Mouse (Mus musculus) midbrain, embryonic 12.5 days (tissue): Measurements from ENCODE around the gene Ly6g5b. TPM values are rescaled to one million over a fixed set of nuclear protein-coding genes. Genes with fewer than 3 reads are reported as not detected.
"Not testable (repeated sequence)": the region's sequence is repeated elsewhere in the genome, so short reads cannot be mapped to it uniquely, and the experiment has no call there.

Experiments used
- ATAC-seq: fragments of 200-750 bp; cut with Nextera tagmentation; 2 replicates; pipeline ENCODE4 v1.8.0; 2017; ENCODE audit warnings: low read depth, moderate TSS enrichment, moderate library complexity; ENCODE audit not compliant: low FRiP score
- H3K27ac ChIP-seq: fragments of 300-500 bp; sonication (generic); replicated peaks from 2 replicates; pipeline ENCODE4 v1.5.1; 2016; ENCODE audit warnings: mild to moderate bottlenecking
- H3K27me3 ChIP-seq: fragments of 300-500 bp; sonication (generic); 2 replicates; pipeline ENCODE4 v1.6.1; 2016; ENCODE audit warnings: mild to moderate bottlenecking
- H3K36me3 ChIP-seq: fragments of 300-500 bp; sonication (generic); 2 replicates; pipeline ENCODE4 v1.6.1; 2016
- H3K4me1 ChIP-seq: fragments of 300-500 bp; sonication (generic); 2 replicates; pipeline ENCODE4 v1.6.1; 2016
- H3K4me2 ChIP-seq: fragments of 300-500 bp; sonication (generic); replicated peaks from 2 replicates; pipeline ENCODE4 v1.6.1; 2016; ENCODE audit warnings: mild to moderate bottlenecking, moderate library complexity
- H3K4me3 ChIP-seq: fragments of 300-500 bp; sonication (generic); 2 replicates; pipeline ENCODE4 v1.5.1; 2016; ENCODE audit warnings: mild to moderate bottlenecking
- H3K9ac ChIP-seq: fragments of 300-500 bp; sonication (generic); replicated peaks from 2 replicates; pipeline ENCODE4 v1.6.1; 2016; ENCODE audit warnings: mild to moderate bottlenecking, moderate library complexity
- H3K9me3 ChIP-seq: fragments of 300-500 bp; sonication (generic); 2 replicates; pipeline ENCODE4 v1.6.1; 2016; ENCODE audit warnings: mild to moderate bottlenecking
- WGBS: fragments of 180-500 bp; shearing (Covaris S2); methylation state at CpG from one replicate; pipeline ENCODE4 v1.1.7; 2016; 5-methylcytosine and 5-hydroxymethylcytosine counted together
- polyA plus RNA-seq: library from polyadenylated mRNA; unstranded; fragments of >200 nt; fragmentation: Nextera tagmentation; extraction: Ambion mirVana; gene quantifications from 2 replicates; pipeline ENCODE4 v1.2.1, GENCODE M21; 2016

Ly6g5b gene
- polyA plus RNA-seq, 1 experiment from 2014 or later: 1.5 TPM

DNA sequence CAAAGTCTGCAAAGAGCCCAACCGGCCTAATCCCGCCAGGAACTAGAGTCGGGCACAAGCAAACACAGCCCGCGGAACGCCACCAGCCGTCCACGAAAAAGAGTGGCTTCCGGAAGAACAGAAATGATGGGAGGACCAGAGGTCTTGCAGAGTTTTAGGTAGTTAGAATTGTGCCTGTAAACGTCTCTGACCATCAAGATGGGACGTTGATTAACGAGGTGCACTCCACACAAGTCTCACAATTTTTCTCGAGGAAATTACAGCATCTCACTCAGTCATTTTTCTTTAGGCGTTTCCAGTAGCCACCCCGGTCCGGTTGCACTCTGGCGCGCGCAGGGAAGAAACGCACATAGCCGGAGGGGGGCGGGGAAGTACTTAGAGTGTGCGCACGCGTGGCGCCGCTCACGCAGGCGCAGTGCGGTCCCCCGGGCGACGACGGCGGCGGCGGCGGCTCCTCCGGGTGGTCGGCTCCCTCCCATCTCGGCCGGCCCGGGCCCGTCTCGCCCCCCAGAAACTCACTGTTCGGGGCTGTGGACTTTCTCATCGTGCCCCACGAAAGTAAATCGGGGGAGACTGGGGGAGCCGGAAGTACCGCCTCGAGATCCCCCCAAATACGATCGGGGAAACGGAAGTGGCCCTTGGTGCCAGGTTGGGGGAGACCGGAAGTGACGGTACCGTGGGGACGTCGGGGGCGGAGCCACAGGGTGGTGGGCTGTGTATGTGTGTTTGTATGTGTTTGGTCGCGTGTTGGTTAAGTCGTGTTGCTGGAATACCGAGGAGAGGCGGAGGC lies 19.8 kb upstream of the Ly6g5b start, which contains the start of gene Bag6:
Bag6 (plus strand) TSS at position 378 of the 790 bp plus-strand sequence.
- peaks cover 24% of the 10 kb centered on the region for H3K4me1 ChIP-seq
- peak within 1 kb of the TSS; percentile 95 for H3K27ac ChIP-seq
- H3K9me3 ChIP-seq: no peaks in the 10 kb centered on the region
- H3K36me3 ChIP-seq: peaks cover 24% of the 10 kb centered on the region
- peak within 1 kb of the TSS; percentile 89 for H3K4me2 ChIP-seq
- H3K4me3 ChIP-seq: peak within 1 kb of the TSS; percentile 82
- ATAC-seq: peak; percentile 94
- WGBS: under 1% methylated on average over 66 of the region's 66 CpGs
- H3K9ac ChIP-seq: peak within 1 kb of the TSS; percentile 92
- no peaks in the 10 kb centered on the region for H3K27me3 ChIP-seq

DNA sequence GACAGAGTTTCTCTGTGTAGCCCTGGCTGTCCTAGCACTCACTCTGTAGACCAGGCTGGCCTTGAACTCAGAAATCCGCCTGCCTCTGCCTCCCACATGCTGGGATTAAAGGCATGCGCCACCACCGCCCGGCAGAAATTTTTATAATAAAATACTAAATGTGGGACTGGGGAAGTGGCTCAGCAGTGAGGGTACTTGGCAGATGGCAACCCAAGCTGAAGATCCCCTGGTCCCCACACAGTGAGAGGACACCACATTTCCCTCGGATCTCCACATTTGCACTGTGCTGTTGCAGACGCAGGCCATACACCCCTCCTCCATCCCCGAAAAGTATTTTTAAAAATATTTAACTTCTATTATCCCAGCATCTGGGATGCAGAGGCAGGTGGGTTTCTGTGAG lies 18.3 kb upstream of the Ly6g5b start:
- Histone ChIP-seq H3K27me3 (no peaks in the 10 kb centered on the region), H3K27ac (no peak overlapping the region), H3K9ac (no peak overlapping the region), H3K4me3 (no peak overlapping the region), H3K4me2 (no peak overlapping the region), H3K36me3 (peaks cover 12% of the 10 kb centered on the region), H3K4me1 (peaks cover 22% of the 10 kb centered on the region), H3K9me3 (no peaks in the 10 kb centered on the region)
- WGBS: 96% methylated on average over 7 of the region's 7 CpGs
- ATAC-seq: no peak

DNA sequence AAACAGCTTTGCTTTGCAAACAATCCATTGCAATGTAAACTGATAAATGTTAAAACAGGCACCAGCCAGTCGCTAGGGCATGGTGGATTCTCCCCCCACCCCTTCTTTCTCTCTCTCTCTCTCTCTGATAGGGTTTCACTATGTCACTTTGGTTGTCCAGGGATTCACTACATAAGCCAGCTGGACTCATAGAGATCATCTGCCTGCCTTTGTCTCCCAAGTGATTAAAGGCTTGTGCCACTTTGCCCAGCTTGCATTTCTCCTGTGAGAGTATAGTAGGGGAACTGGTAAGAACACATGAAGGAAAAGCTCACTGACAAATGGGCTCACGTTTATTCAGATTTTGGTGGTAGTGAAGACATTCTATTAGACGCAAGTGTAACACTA lies 16.9 kb upstream of the Ly6g5b start:
- H3K4me2 ChIP-seq: no peak overlapping the region
- no peak for ATAC-seq
- no peaks in the 10 kb centered on the region for H3K9me3 ChIP-seq
- H3K4me1 ChIP-seq: peaks cover 17% of the 10 kb centered on the region
- H3K9ac ChIP-seq: no peak overlapping the region
- H3K27ac ChIP-seq: no peak overlapping the region
- 0 out of 2 replicates have a peak, but pooled peaks cover 7% of the 10 kb centered on the region for H3K36me3 ChIP-seq
- H3K27me3 ChIP-seq: no peaks in the 10 kb centered on the region
- H3K4me3 ChIP-seq: no peak overlapping the region
- 78% methylated on average over 3 of the region's 3 CpGs for WGBS

DNA sequence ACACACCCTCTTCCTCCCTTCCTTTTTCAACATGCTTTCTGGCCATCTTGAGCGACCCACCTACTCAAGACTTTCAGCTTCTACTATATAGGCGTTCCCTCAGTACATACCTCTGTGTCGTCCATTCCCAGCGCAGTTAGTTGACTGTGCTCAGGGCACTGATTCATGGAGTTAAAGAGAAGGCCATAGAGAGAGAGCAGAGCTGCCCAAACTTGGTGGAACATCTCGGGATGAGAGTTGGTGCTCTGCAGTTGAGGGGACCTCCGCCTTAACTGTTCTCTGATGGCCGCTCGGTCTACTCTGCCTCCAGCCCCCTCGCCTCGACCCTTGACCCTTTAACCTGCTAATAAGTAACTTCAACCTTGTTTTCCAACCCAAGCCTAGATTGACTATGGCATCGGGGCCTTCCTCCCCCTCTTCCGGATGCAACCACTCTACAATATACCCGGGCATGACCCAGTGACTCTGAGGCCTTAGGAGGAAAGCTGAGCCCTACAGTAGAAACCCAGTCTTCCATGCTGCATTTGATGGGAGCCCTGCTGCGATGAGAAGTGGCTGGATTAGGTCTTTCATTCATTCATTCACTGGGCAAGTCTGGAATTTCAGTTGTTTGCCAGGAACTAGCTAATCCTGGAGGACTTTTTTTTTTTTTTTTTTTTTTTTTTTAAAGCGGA lies 16.4 kb upstream of the Ly6g5b start, which contains the start of gene Apom:
Apom (minus strand) TSS at position 551 of the 674 bp plus-strand sequence.
- no peak for ATAC-seq
- no peaks in the 10 kb centered on the region for H3K27me3 ChIP-seq
- peaks cover 17% of the 10 kb centered on the region for H3K4me1 ChIP-seq
- no peak within 1 kb of the TSS for H3K9ac ChIP-seq
- no peak within 1 kb of the TSS for H3K4me3 ChIP-seq
- 80% methylated on average over 15 of the region's 15 CpGs for WGBS
- no peak within 1 kb of the TSS for H3K4me2 ChIP-seq
- 0 out of 2 replicates have a peak, but pooled peaks cover 7% of the 10 kb centered on the region for H3K36me3 ChIP-seq
- no peak within 1 kb of the TSS for H3K27ac ChIP-seq
- H3K9me3 ChIP-seq: no peaks in the 10 kb centered on the region

DNA sequence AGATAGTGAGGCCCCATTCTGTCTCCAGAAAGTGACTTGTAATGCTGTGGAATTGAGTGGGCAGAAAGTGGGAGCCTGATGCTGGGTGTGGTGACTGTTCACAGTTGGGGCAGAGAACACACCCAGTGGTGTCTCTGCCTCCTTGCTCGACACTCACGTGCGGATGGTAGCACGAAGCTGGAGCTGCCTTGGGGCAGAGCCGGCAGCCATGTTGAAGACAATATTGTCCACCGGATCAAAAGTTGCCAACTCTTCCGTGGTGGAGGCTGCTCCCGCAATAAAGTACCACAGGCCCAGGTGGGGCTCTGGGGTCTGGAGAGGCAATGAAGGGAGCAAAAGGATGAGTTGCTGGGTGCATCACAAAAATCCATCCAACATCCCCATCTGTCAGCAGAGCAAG lies 15.8 kb upstream of the Ly6g5b start:
- Histone ChIP-seq H3K9me3 (no peaks in the 10 kb centered on the region), H3K27ac (no peak overlapping the region), H3K4me2 (no peak overlapping the region), H3K4me3 (no peak overlapping the region), H3K36me3 (0 out of 2 replicates have a peak, but pooled peaks cover 7% of the 10 kb centered on the region), H3K4me1 (peaks cover 18% of the 10 kb centered on the region), H3K9ac (no peak overlapping the region), H3K27me3 (no peaks in the 10 kb centered on the region)
- 89% methylated on average over 8 of the region's 8 CpGs for WGBS
- no peak for ATAC-seq

DNA sequence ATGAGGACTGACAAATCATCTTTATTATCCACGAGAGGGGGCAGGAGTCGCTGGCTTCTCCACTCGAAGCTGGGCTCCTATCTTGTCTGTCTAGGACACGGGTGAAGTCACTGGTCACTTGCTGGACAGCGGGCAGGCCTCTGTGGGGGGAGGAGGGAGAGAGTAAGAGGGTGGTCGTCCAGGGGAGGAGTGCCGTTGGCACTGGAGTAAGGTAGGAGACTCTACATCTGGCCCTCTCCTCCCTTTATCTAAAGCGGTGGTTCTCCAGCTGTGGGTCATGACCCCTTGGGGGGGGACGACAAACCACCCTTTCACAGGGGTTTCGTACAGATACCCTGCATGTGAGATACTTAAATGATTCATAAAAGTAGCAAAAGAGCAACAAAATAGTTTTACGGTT lies 13.8 kb upstream of the Ly6g5b start:
- ATAC-seq: no peak
- Histone ChIP-seq H3K27me3 (no peaks in the 10 kb centered on the region), H3K9ac (no peak overlapping the region), H3K4me3 (no peak overlapping the region), H3K4me2 (no peak overlapping the region), H3K27ac (no peak overlapping the region), H3K9me3 (no peaks in the 10 kb centered on the region), H3K36me3 (peaks cover 18% of the 10 kb centered on the region), H3K4me1 (peaks cover 27% of the 10 kb centered on the region)
- 77% methylated on average over 11 of the region's 11 CpGs for WGBS

DNA sequence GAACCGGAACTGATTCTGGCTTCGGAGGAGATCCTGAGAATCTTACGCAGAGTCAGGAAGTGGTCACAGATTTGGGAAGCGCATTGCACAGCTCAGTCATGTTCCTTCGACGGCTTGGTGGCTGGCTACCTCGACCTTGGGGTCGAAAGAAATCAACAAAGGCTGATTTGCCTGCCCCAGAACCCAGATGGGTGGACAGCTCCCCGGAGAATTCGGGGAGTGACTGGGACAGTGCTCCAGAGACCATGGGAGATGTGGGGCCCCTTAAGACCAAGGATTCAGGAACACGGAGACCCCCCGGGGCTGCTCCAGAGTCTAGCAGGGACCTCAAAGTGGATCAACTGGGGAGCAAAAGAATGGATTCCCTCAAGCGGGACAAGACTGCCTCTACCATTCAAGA lies 11.8 kb upstream of the Ly6g5b start:
- Histone ChIP-seq H3K9ac (peak overlapping the region; percentile 86), H3K27me3 (no peaks in the 10 kb centered on the region), H3K9me3 (no peaks in the 10 kb centered on the region), H3K4me3 (peak overlapping the region; percentile 63), H3K4me1 (peaks cover 36% of the 10 kb centered on the region), H3K36me3 (peaks cover 27% of the 10 kb centered on the region), H3K27ac (0 out of 2 replicates have a peak overlapping the region, but pooled peaks have one; percentile 7), H3K4me2 (peak overlapping the region; percentile 74)
- no peak for ATAC-seq
- WGBS: 71% methylated on average over 13 of the region's 13 CpGs

DNA sequence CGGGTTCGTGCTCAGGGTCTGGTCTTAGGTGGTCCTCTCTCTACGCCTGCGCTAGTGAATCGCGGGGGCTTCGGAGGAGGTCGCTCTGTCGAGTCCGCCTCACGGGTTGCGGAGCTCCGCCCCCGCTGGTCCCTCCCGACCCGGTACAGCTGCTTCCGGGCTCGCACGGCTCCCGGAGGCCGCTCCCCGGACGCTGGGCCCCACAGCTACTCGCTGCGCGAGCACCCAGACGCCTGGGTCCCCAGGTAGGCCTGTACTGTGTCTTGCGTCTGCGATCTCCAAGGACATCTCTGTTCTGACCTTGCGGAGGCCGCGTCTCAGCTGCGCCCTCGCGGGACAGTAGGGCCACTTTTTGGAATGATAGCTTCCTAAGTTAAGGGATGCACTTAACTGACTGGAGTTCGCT lies 11.0 kb upstream of the Ly6g5b start, which contains the start of gene D17H6S53E:
D17H6S53E (plus strand) TSS at position 168 of the 406 bp plus-strand sequence.
- no peaks in the 10 kb centered on the region for H3K9me3 ChIP-seq
- H3K36me3 ChIP-seq: peaks cover 27% of the 10 kb centered on the region
- ATAC-seq: 0 out of 2 replicates have a peak, but pooled peaks have one; percentile 20
- WGBS: under 1% methylated on average over 36 of the region's 36 CpGs
- H3K9ac ChIP-seq: peak within 1 kb of the TSS; percentile 86
- no peaks in the 10 kb centered on the region for H3K27me3 ChIP-seq
- peaks cover 37% of the 10 kb centered on the region for H3K4me1 ChIP-seq
- H3K4me3 ChIP-seq: peak within 1 kb of the TSS; percentile 63
- H3K27ac ChIP-seq: peak within 1 kb of the TSS; percentile 64
- peak within 1 kb of the TSS; percentile 74 for H3K4me2 ChIP-seq

DNA sequence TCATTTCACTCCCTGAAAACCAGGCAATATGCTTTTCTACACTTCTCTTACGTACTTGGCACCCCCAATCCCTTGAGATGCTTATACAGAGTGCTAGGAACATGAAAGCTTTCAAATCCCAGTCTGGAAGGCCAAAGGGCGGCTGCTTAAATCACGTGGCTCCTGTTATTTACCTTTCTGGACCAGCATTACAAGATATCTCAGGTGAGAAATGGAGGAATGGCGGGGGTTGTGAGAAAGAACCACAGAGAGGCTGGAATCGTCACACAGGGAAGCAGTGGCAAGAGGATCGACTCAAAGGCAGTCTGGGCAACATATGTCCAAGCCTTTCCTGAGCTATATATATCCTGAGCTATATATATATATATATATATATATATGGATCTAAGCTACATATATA lies 10.3 kb upstream of the Ly6g5b start:
- Histone ChIP-seq H3K4me2 (peak overlapping the region; percentile 74), H3K4me1 (peaks cover 37% of the 10 kb centered on the region), H3K9me3 (no peaks in the 10 kb centered on the region), H3K27me3 (no peaks in the 10 kb centered on the region), H3K36me3 (peaks cover 27% of the 10 kb centered on the region), H3K27ac (no peak overlapping the region), H3K9ac (no peak overlapping the region), H3K4me3 (peak overlapping the region; percentile 63)
- 41% methylated on average over 6 of the region's 6 CpGs for WGBS
- no peak for ATAC-seq

DNA sequence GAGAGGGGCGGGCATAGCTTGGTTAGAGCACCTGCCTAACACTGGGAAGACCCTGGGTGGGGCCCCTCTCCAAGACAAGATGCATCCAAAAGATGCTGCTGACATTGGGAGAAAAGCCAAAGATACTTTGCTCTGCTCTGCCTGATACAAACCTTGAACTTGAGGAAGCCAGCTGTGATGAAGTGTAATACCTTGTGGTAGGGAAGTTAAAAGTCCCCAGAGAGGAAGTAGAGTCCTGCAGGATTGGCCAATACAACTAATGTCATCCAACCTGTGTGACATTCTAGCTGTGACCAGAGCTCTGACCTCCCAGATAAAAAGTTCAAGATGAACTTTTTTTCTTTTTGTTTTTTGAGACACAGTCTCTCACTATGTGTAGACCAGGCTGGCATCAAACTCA lies 9.9 kb upstream of the Ly6g5b start:
- Histone ChIP-seq H3K9ac (no peak overlapping the region), H3K36me3 (peaks cover 24% of the 10 kb centered on the region), H3K4me3 (0 out of 2 replicates have a peak overlapping the region, but pooled peaks have one; percentile 63), H3K4me2 (no peak overlapping the region), H3K4me1 (peaks cover 42% of the 10 kb centered on the region), H3K9me3 (no peaks in the 10 kb centered on the region), H3K27me3 (no peaks in the 10 kb centered on the region), H3K27ac (no peak overlapping the region)
- 100% methylated on average over 1 of the region's 1 CpGs for WGBS
- no peak for ATAC-seq

DNA sequence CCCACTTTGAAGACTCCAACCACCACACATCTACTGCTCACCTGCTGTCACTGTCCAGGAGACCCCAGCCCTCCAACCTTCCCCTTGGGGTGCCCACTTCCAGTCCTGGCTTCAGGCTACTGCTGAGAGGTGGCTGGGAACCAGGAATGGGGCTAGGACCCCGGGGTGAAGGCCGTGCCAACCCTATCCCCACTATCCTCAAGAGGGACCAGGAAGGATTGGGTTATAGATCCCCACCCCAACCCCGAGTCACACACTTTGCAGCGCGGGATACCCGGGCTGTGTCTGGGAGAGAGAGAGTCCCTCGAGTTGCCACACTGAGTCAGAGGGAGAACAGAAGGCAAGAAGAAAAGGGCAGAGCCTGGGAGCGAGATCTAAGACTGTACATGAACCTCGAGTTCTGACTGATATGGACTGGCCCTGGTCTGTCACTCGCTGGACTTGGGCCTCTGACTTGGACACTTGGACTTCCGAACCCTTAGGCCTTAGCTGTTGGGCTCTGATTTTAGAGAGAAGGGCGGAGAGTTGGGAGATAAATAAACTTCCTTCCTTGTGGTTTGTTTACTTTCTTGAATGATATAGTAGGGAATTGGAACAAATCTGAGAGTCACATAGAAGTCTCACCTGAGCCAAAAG lies 9.2 kb upstream of the Ly6g5b start:
- not testable (repeated sequence) for H3K27me3 ChIP-seq, H3K4me3 ChIP-seq, H3K27ac ChIP-seq, H3K9ac ChIP-seq, H3K4me2 ChIP-seq, H3K9me3 ChIP-seq, ATAC-seq
- H3K4me1 ChIP-seq: peaks cover 46% of the 10 kb centered on the region
- WGBS: 94% methylated on average over 12 of the region's 12 CpGs
- H3K36me3 ChIP-seq: peaks cover 24% of the 10 kb centered on the region

DNA sequence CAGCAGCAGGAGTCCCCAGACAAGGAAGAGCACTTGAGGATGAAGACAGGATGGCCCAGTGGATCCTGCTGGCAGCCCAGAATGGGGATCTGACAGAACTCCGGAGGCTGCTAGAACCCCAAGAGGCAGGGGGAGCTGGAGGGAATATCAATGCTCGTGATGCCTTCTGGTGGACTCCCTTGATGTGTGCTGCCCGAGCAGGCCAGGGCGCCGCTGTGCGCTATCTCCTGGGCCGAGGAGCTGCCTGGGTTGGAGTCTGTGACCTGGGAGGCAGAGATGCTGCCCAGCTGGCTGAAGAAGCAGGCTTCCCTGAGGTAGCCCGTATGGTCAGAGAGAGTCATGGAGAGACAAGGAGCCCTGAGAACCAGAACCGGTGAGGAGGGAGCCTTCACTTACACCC lies 8.1 kb upstream of the Ly6g5b start:
- not testable (repeated sequence) for H3K4me3 ChIP-seq, H3K4me2 ChIP-seq, H3K9me3 ChIP-seq, H3K9ac ChIP-seq, ATAC-seq, H3K27me3 ChIP-seq, H3K27ac ChIP-seq
- 90% methylated on average over 9 of the region's 9 CpGs for WGBS
- peaks cover 46% of the 10 kb centered on the region for H3K4me1 ChIP-seq
- H3K36me3 ChIP-seq: peaks cover 32% of the 10 kb centered on the region
